Mouse (Mus musculus) MEL (cell line): ENCODE measurements around the gene Phf7. TPM values are rescaled to one million over a fixed set of nuclear protein-coding genes. Genes with fewer than 3 reads are reported as not detected.
A peak's percentile ranks its signal among the peaks of the same experiment; 100 is the strongest.

ENCODE experiments used
- DNase-seq: peaks from one replicate; pipeline ENCODE4 v3.0.0; 2011; ENCODE audit warnings: low read depth, low spot score
- H3K27ac ChIP-seq: 2 replicates; pipeline ENCODE4 v1.5.1; 2012; ENCODE audit warnings: low read depth, mild to moderate bottlenecking, control low read depth, low read length, moderate library complexity; ENCODE audit not compliant: control insufficient read depth
- H3K27me3 ChIP-seq, 2 experiments: fragments of 150-350 bp in 1 of 2; sonication (generic) in 1 of 2; 2 replicates each; pipeline ENCODE4 v1.6.1; 2012; ENCODE audit warnings: low read length in 2 of 2, mild to moderate bottlenecking in 2 of 2, improper control_type of control experiment in 1 of 2, moderate library complexity in 1 of 2; ENCODE audit not compliant: insufficient read depth in 2 of 2, control insufficient read depth in 1 of 2
- H3K36me3 ChIP-seq, 2 experiments: 2 replicates each; pipeline ENCODE4 v1.6.1; 2012 to 2014; ENCODE audit warnings: low read length in 2 of 2, improper control_type of control experiment in 1 of 2, inconsistent platforms in 1 of 2, mild to moderate bottlenecking in 1 of 2; ENCODE audit not compliant: insufficient read depth in 2 of 2, control insufficient read depth in 1 of 2
- H3K4me1 ChIP-seq, 2 experiments: fragments of 150-350 bp in 1 of 2; sonication (generic) in 1 of 2; 2 replicates each; pipeline ENCODE4 v1.6.1; 2012; ENCODE audit warnings: low read length in 2 of 2, improper control_type of control experiment in 1 of 2, mild to moderate bottlenecking in 1 of 2; ENCODE audit not compliant: insufficient read depth in 2 of 2, control insufficient read depth in 1 of 2
- H3K4me3 ChIP-seq, 2 experiments: fragments of 150-350 bp in 1 of 2; sonication (generic) in 1 of 2; 2 replicates each; pipeline ENCODE4 v1.5.1; 2012; ENCODE audit warnings: low read depth in 2 of 2, low read length in 2 of 2, mild to moderate bottlenecking in 2 of 2, moderate library complexity in 2 of 2, control low read depth in 1 of 2, improper control_type of control experiment in 1 of 2; ENCODE audit not compliant: control insufficient read depth in 1 of 2, insufficient read depth in 1 of 2
- H3K79me2 ChIP-seq: 2 replicates; pipeline ENCODE4 v1.6.1; 2012; ENCODE audit warnings: mild to moderate bottlenecking, low read length, moderate library complexity; ENCODE audit not compliant: control insufficient read depth, poor library complexity, insufficient read depth
- H3K9ac ChIP-seq: 2 replicates; pipeline ENCODE4 v1.6.1; 2012; ENCODE audit warnings: low read depth, mild to moderate bottlenecking, control low read depth, low read length, moderate library complexity; ENCODE audit not compliant: control insufficient read depth, poor library complexity, severe bottlenecking
- H3K9me3 ChIP-seq: fragments of 150-350 bp; sonication (generic); replicated peaks from 2 replicates; pipeline ENCODE4 v1.6.1; 2012; ENCODE audit warnings: mild to moderate bottlenecking, low read length, improper control_type of control experiment, moderate library complexity; ENCODE audit not compliant: insufficient read depth
- MAFK ChIP-seq: IDR thresholded peaks from 2 replicates; pipeline ENCODE4 v1.6.1; 2011; ENCODE audit warnings: low read depth, mild to moderate bottlenecking, low read length, improper control_type of control experiment, borderline replicate concordance
- MAZ ChIP-seq: IDR thresholded peaks from 2 replicates; pipeline ENCODE4 v1.6.1; 2012; ENCODE audit warnings: low read depth, mild to moderate bottlenecking, inconsistent platforms, low read length, improper control_type of control experiment
- MEF2A ChIP-seq: IDR thresholded peaks from 2 replicates; pipeline ENCODE4 v1.6.1; 2014; ENCODE audit warnings: low read depth, mild to moderate bottlenecking, inconsistent platforms, low read length, improper control_type of control experiment; ENCODE audit not compliant: poor library complexity, insufficient replicate concordance, severe bottlenecking; ENCODE audit errors: extremely low read depth
- MXI1 ChIP-seq: IDR thresholded peaks from 2 replicates; pipeline ENCODE4 v1.6.1; 2011; ENCODE audit warnings: mild to moderate bottlenecking, low read depth, low read length, improper control_type of control experiment
- NRF1 ChIP-seq: IDR thresholded peaks from 2 replicates; pipeline ENCODE4 v1.6.1; 2014; ENCODE audit warnings: low read depth, mild to moderate bottlenecking, inconsistent platforms, low read length, improper control_type of control experiment, moderate library complexity; ENCODE audit not compliant: poor library complexity, insufficient read depth, severe bottlenecking
- RAD21 ChIP-seq: IDR thresholded peaks from 2 replicates; pipeline ENCODE4 v1.6.1; 2011; ENCODE audit warnings: mild to moderate bottlenecking, low read depth, low read length, improper control_type of control experiment
- SIN3A ChIP-seq: IDR thresholded peaks from 2 replicates; pipeline ENCODE4 v1.6.1; 2012; ENCODE audit warnings: low read length, improper control_type of control experiment, inconsistent platforms
- SMC3 ChIP-seq: IDR thresholded peaks from 2 replicates; pipeline ENCODE4 v1.6.1; 2011; ENCODE audit warnings: low read depth, low read length, improper control_type of control experiment
- USF1 ChIP-seq: IDR thresholded peaks from 2 replicates; pipeline ENCODE4 v1.6.1; 2014; ENCODE audit warnings: low read depth, mild to moderate bottlenecking, inconsistent platforms, low read length, improper control_type of control experiment, moderate library complexity
- ZC3H11A ChIP-seq: IDR thresholded peaks from 2 replicates; pipeline ENCODE4 v1.6.1; 2012; ENCODE audit warnings: low read depth, mild to moderate bottlenecking, inconsistent platforms, low read length, improper control_type of control experiment
- ZMIZ1 ChIP-seq: IDR thresholded peaks from 2 replicates; pipeline ENCODE4 v1.6.1; 2012; ENCODE audit warnings: low read depth, mild to moderate bottlenecking, inconsistent platforms, low read length, improper control_type of control experiment, moderate library complexity
- ZNF384 ChIP-seq: IDR thresholded peaks from 2 replicates; pipeline ENCODE4 v1.6.1; 2012; ENCODE audit warnings: low read depth, mild to moderate bottlenecking, inconsistent platforms, low read length, improper control_type of control experiment
- polyA plus RNA-seq, 2 experiments: library from polyadenylated mRNA; stranded (reverse) in 1 of 2; unstranded in 1 of 2; fragments of >175 nt in 1 of 2; fragments of >200 nt in 1 of 2; gene quantifications; 2 replicates each; pipeline versions ENCODE4 v1.2.1 to v1.2.4; 2012; ENCODE audit warnings: low replicate concordance in 2 of 2, low read depth in 1 of 2; ENCODE audit not compliant: insufficient read length in 2 of 2, insufficient read depth in 1 of 2, missing spikeins in 1 of 2
- total RNA-seq: library from RNA; depleted of rRNA; stranded (reverse); fragments of 300-350 nt; gene quantifications from 2 replicates; pipeline ENCODE4 v1.2.3, GENCODE M21; 2012

Gene Phf7
- total and polyA plus RNA-seq, 3 experiments = 6.0 to 7.6 TPM; not detected in 1

DNA sequence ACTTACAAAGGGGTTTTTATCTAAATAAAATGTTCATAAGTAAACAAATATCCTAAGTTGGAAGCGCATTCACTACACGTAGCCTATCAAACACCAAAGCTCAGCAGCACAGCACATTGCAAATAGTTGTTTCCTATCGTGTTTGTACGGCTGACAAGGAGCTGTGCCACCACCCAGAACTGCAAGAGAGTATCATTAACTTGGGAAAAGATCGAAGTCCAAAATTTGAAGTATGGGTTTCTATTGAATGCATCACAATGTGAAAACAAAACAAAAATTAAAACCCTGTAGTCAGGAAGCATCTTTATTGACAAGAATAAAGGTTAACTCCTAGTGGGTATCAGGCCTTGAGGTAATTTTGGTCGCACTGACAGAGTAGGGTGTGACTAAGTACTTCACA, 2.7 kb downstream of the Phf7 start:
- H3K27ac ChIP-seq = no peak overlapping the region
- TF ChIP-seq ZC3H11A = no peak
- TF ChIP-seq, all 39 proteins: peak for 0
- H3K79me2 ChIP-seq = peaks cover 20% of the 10 kb centered on the region
- no peak overlapping the region for H3K4me3 ChIP-seq
- H3K27me3 ChIP-seq = no peaks in the 10 kb centered on the region
- DNase-seq = no peak
- H3K4me1 ChIP-seq = peaks cover 3 to 14% of the 10 kb centered on the region in 2 experiments; a peak in 3 of 4 replicates
- H3K9ac ChIP-seq = no peak overlapping the region
- no peaks in the 10 kb centered on the region for H3K9me3 ChIP-seq
- H3K36me3 ChIP-seq = peaks cover 0 to 13% of the 10 kb centered on the region in 2 experiments; a peak in 2 of 4 replicates

DNA sequence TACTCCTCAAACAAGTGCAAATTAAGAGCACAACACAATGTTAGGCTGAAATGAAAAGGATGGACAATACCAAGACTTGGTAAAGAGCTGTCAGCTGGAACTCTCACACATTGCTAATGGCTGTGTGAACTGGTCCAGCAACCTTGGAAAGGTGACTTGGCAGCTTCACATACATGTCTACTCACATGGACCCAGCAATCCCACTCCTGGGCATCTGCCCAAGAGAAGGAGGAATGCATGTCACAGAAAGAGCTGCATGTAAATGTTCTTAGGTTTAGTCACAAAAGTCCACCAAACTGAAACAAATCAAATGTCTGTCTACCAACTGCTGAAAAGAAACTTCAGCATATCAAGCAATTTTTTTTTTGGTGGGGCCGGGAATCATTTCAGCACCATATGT, 5.2 kb downstream of the Phf7 start:
- TF ChIP-seq MAZ = no peak
- no peak for TF ChIP-seq MXI1
- TF ChIP-seq NRF1 = no peak
- TF ChIP-seq ZNF384 = no peak
- TF ChIP-seq MAFK = no peak
- no peak for TF ChIP-seq USF1
- TF ChIP-seq ZMIZ1 = no peak
- TF ChIP-seq SMC3 = no peak
- TF ChIP-seq MEF2A = no peak
- no peak for TF ChIP-seq SIN3A
- no peak for TF ChIP-seq RAD21
- no peaks in the 10 kb centered on the region for H3K9me3 ChIP-seq
- H3K4me1 ChIP-seq = peaks cover 3 to 6% of the 10 kb centered on the region in 2 experiments; a peak in 2 of 4 replicates
- DNase-seq = no peak
- H3K9ac ChIP-seq = no peak overlapping the region
- H3K27me3 ChIP-seq = no peaks in the 10 kb centered on the region
- no peak overlapping the region for H3K27ac ChIP-seq
- H3K4me3 ChIP-seq = no peak overlapping the region
- H3K79me2 ChIP-seq = peaks cover 5% of the 10 kb centered on the region; the same call in 1 of the 2 replicates
- peaks cover 0 to 7% of the 10 kb centered on the region in 2 experiments; a peak in 2 of 4 replicates for H3K36me3 ChIP-seq

DNA sequence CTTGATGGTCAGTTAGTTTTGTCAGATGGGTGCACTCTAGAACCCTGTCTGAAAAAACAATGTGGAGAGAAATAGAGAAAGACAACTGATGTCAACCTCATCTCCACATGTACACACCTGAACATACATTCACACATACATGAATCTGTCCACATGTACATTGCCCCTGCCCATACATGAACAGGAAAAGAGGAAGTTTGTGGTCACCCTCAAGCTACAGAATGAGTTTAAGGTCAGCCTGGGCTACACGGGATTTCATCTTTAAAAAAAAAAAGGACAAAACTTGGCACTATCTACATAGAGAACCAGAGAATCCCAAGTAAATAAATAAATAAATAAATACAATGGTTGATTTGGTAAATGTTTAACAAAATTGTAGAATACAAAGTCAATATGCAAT, 6.3 kb downstream of the Phf7 start:
- Histone ChIP-seq H3K27me3 (no peaks in the 10 kb centered on the region), H3K27ac (no peak overlapping the region), H3K4me3 (no peak overlapping the region), H3K9me3 (no peaks in the 10 kb centered on the region), H3K4me1 (peaks cover 3 to 6% of the 10 kb centered on the region in 2 experiments; a peak in 2 of 4 replicates), H3K9ac (no peak overlapping the region), H3K79me2 (no peaks in the 10 kb centered on the region), H3K36me3 (peaks cover 0 to 6% of the 10 kb centered on the region in 2 experiments; a peak in 2 of 4 replicates)
- TF ChIP-seq ZMIZ1 (no peak), ZNF384 (peak; percentile 31; the same call in 1 of the 2 replicates)
- peak; percentile 30 for DNase-seq
